Mouse (Mus musculus) heart, postnatal 36 days (tissue): Measurements from ENCODE around the gene Selenof. TPM values are rescaled to one million over a fixed set of nuclear protein-coding genes. Genes with fewer than 3 reads are reported as not detected.
A peak's percentile ranks its signal among the peaks of the same experiment; 100 is the strongest.
"Not testable (repeated sequence)": the region's sequence is repeated elsewhere in the genome, so short reads cannot be mapped to it uniquely, and the experiment has no call there.

Source experiments
- DNase-seq, 2 experiments: peaks; one replicate each; pipeline ENCODE4 v3.0.0; 2021 to 2022
- intact Hi-C: fragments of 180-260 bp; cut with DNase I; formaldehyde crosslinking; loops from one replicate; pipeline ENCODE4 v1.15.1; 2025
- total RNA-seq, 2 experiments: library from RNA; stranded (reverse); gene quantifications; 2 replicates each; pipeline ENCODE4 v1.2.3; 2021

The Selenof gene
- total RNA-seq, 2 experiments from 2014 or later, result 134 to 135 TPM

GRCm38 (mm10) chr3:144597121-144597520, 27.0 kb downstream of the Selenof start:
- no peak for DNase-seq
- intact Hi-C loops, result no loop called here

GRCm38 (mm10) chr3:144597790-144598467, 27.8 kb downstream of the Selenof start:
- intact Hi-C loops, result no loop called here
- DNase-seq, result no peak

GRCm38 (mm10) chr3:144602413-144602812, 32.3 kb downstream of the Selenof start:
- DNase-seq, result no peak
- intact Hi-C loops, result no loop called here

GRCm38 (mm10) chr3:144602819-144603218, 32.7 kb downstream of the Selenof start:
- no peak for DNase-seq
- intact Hi-C loops, result no loop called here

GRCm38 (mm10) chr3:144603558-144603957, 33.5 kb downstream of the Selenof start:
- intact Hi-C loops, result no loop called here
- no peak for DNase-seq

GRCm38 (mm10) chr3:144604205-144604604, 34.1 kb downstream of the Selenof start:
- intact Hi-C loops, result loop anchor here (2.0 kb wide), 1 partner anchor 13 kb away; no protein-coding TSS in a partner anchor

GRCm38 (mm10) chr3:144605811-144606210, 35.7 kb downstream of the Selenof start:
- not testable (repeated sequence) for DNase-seq
- intact Hi-C loops, result loop anchor here (2.0 kb wide), 1 partner anchor 15 kb away; no protein-coding TSS in a partner anchor

More at GRCm38 (mm10) chr3:144604205-144604604, 34.1 kb downstream of the Selenof start:
- no peak for DNase-seq

- intact Hi-C loops, result no loop called here
- DNase-seq, result no peak
These were observed 36.3 kb downstream of the Selenof start for GRCm38 (mm10) chr3:144606449-144606848.

- intact Hi-C loops, result no loop called here
- no peak for DNase-seq
These were observed 38.0 kb downstream of the Selenof start for GRCm38 (mm10) chr3:144608090-144608489.

- intact Hi-C loops, result no loop called here
These were observed 40.7 kb downstream of the Selenof start for GRCm38 (mm10) chr3:144610759-144611158.

GRCm38 (mm10) chr3:144611626-144612271, 41.6 kb downstream of the Selenof start:
- intact Hi-C loops, result no loop called here
- peak; percentile 20 to 22 for DNase-seq

More at GRCm38 (mm10) chr3:144610759-144611158, 40.7 kb downstream of the Selenof start:
- DNase-seq, result no peak

GRCm38 (mm10) chr3:144612382-144612781, 42.3 kb downstream of the Selenof start:
- intact Hi-C loops, result no loop called here

GRCm38 (mm10) chr3:144614277-144614676, 44.2 kb downstream of the Selenof start:
- intact Hi-C loops, result no loop called here
- no peak for DNase-seq

More at GRCm38 (mm10) chr3:144612382-144612781, 42.3 kb downstream of the Selenof start:
- DNase-seq, result no peak

GRCm38 (mm10) chr3:144614698-144615097, 44.6 kb downstream of the Selenof start:
- DNase-seq, result no peak
- intact Hi-C loops, result loop anchor here (5.0 kb wide), 1 partner anchor 108 kb away; the partner anchor contains the start of gene Sh3glb1

GRCm38 (mm10) chr3:144615459-144615858, 45.4 kb downstream of the Selenof start:
- no peak for DNase-seq

GRCm38 (mm10) chr3:144616654-144617425, 46.7 kb downstream of the Selenof start:
- peak; percentile 84 to 87 for DNase-seq
- intact Hi-C loops, result loop anchor here (1.0 to 5.0 kb wide), 5 partner anchors 26 to 164 kb away; partner anchors contain the start of genes Hs2st1, Selenof and Sh3glb1

More at GRCm38 (mm10) chr3:144615459-144615858, 45.4 kb downstream of the Selenof start:
- intact Hi-C loops, result loop anchor here (5.0 kb wide), 1 partner anchor 107 kb away; the partner anchor contains the start of gene Sh3glb1

- peak in 1 of 2 experiments; percentile 37 for DNase-seq
- intact Hi-C loops, result loop anchor here (1.0 to 5.0 kb wide), 5 partner anchors 25 to 164 kb away; partner anchors contain the start of genes Hs2st1, Selenof and Sh3glb1
These were observed 47.6 kb downstream of the Selenof start for GRCm38 (mm10) chr3:144617633-144618180.

GRCm38 (mm10) chr3:144622930-144623612, 53.0 kb downstream of the Selenof start:
- intact Hi-C loops, result no loop called here
- no peak for DNase-seq

- intact Hi-C loops, result loop anchor here (5.0 kb wide), 1 partner anchor 57 kb away; no protein-coding TSS in a partner anchor
- DNase-seq, result no peak
These were observed 55.6 kb downstream of the Selenof start for GRCm38 (mm10) chr3:144625691-144626090.
